Mouse (Mus musculus): ENCODE results near the gene Perm1. TPM values are rescaled to one million over a fixed set of nuclear protein-coding genes. Genes with fewer than 3 reads are reported as not detected.
A peak's percentile ranks its signal among the peaks of the same experiment; 100 is the strongest.

The Perm1 gene
- total RNA-seq, 1 experiment from 2014 or later: 16.2 TPM

GRCm38 (mm10) chr4:156200623-156201475 lies 14.8 kb upstream of the Perm1 start, which contains the start of gene Isg15:
Isg15 (minus strand) TSS chr4:156200818.
- DNase-seq: no peak

GRCm38 (mm10) chr4:156202462-156202893 lies 13.2 kb upstream of the Perm1 start:
- DNase-seq: no peak

GRCm38 (mm10) chr4:156203001-156203412 lies 12.7 kb upstream of the Perm1 start, which contains the start of gene AW011738:
AW011738 (plus strand) TSS chr4:156203304.
- peak; percentile 82 for DNase-seq

GRCm38 (mm10) chr4:156203413-156204131 lies 12.1 kb upstream of the Perm1 start:
- peak; percentile 54 for DNase-seq

GRCm38 (mm10) chr4:156208872-156209271 lies 6.8 kb upstream of the Perm1 start:
- DNase-seq: no peak

- DNase-seq: no peak
Measured at GRCm38 (mm10) chr4:156209963-156210635, 5.6 kb upstream of the Perm1 start.

GRCm38 (mm10) chr4:156213134-156213533 lies 2.5 kb upstream of the Perm1 start:
- no peak for DNase-seq

GRCm38 (mm10) chr4:156216196-156216595 lies 528 bp downstream of the Perm1 start:
- peak; percentile 28 for DNase-seq

GRCm38 (mm10) chr4:156217022-156217669 lies 1.5 kb downstream of the Perm1 start:
- DNase-seq: no peak

GRCm38 (mm10) chr4:156217838-156218237 lies 2.2 kb downstream of the Perm1 start:
- no peak for DNase-seq

- no peak for DNase-seq
Measured at GRCm38 (mm10) chr4:156219936-156220335, 4.3 kb downstream of the Perm1 start.

- DNase-seq: no peak
Measured at GRCm38 (mm10) chr4:156224276-156224675, 8.6 kb downstream of the Perm1 start.

GRCm38 (mm10) chr4:156227752-156228392 lies 12.2 kb downstream of the Perm1 start:
- peak; percentile 62 for DNase-seq

- DNase-seq: peak; percentile 52
Measured at GRCm38 (mm10) chr4:156228393-156229024, 12.8 kb downstream of the Perm1 start.

GRCm38 (mm10) chr4:156234021-156234501 lies 18.4 kb downstream of the Perm1 start:
- DNase-seq: peak; percentile 47

GRCm38 (mm10) chr4:156234701-156235213 lies 19.1 kb downstream of the Perm1 start, which contains the start of gene Plekhn1:
Plekhn1 (minus strand) TSS chr4:156234857.
- DNase-seq: peak; percentile 90

- no peak for DNase-seq
Measured at GRCm38 (mm10) chr4:156235360-156235770, 19.7 kb downstream of the Perm1 start.

GRCm38 (mm10) chr4:156235808-156236533 lies 20.3 kb downstream of the Perm1 start, which contains the start of gene Noc2l:
Noc2l (plus strand) TSS chr4:156236010.
- peak; percentile 96 for DNase-seq

- DNase-seq: peak; percentile 45
Measured at GRCm38 (mm10) chr4:156236651-156237447, 21.2 kb downstream of the Perm1 start.

Data from adrenal gland, postnatal 14 days (tissue).